Mouse (Mus musculus): ENCODE results near the gene Hoxa3. TPM values are rescaled to one million over a fixed set of nuclear protein-coding genes. Genes with fewer than 3 reads are reported as not detected.
A peak's percentile ranks its signal among the peaks of the same experiment; 100 is the strongest.

Hoxa3 gene
- total RNA-seq, 2 experiments from 2014 or later = not detected

DNA sequence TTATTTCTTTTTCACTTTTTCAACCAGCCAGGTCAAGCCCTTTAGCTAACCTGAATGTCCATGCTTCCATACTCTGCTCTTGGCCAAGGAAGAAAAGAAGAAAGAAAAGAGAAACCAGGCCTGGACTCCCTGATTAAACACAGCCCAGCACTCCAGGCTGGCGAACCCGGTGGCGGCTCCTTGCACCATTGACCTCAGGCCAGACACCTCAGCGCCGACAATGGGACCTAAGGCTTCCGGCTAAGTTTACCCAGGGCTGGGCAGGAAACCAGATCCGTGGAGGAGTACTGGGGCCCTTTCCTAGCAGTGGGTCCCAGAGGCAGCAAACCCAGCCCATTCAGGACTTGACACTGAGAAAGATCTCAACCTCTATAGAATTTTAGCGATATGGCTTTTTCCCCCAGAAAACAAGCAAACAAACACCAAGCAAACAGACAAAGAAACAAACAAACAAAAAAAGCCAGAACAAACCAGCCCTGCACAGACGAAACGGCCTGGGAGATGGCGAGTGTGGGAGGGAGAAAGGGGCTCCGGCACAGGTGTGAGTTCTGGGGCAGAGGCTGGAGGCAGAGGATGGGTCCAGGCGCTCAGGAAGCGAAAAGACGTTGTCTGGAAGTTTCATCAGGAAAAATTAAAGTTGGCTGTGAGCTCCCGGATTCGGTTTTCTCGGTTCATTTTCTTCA, 18.9 kb upstream of the Hoxa3 start:
- no peak for DNase-seq

DNA sequence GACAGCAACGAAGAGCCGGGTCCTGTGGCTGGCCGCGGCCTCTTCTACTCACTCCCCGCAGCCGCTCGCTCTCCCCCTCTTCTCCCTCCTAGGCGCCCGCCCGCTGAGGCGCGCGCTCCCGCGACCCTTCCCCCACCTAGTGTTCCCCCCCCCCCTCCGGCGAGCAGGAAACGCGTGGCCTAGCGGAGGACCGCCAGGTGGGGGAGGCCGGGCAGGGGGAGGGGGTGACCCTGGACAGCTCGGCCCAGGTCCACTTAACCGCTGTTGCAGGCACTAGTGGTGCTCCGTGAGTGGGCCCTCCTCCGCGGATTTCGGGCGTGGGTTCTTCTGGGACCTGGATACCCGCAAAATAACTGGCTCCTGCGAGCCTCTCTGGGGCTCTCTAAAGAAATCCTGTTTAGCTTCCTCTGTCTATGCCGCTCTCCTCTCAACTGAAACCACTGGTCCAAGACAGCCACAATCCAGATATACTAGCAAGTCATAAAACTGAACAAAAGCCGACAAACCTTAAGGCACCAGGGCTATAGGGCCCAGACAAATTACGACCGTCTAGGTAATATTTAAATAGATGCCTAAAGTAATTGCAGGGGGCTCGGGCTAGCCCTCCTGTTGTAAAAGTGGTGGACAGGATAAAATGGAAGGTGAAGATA, 17.5 kb upstream of the Hoxa3 start, which contains the start of gene Hoxa9:
Gene Hoxa9 (minus strand): TSS at position 574 of the 650 bp plus-strand sequence.
- DNase-seq = no peak

DNA sequence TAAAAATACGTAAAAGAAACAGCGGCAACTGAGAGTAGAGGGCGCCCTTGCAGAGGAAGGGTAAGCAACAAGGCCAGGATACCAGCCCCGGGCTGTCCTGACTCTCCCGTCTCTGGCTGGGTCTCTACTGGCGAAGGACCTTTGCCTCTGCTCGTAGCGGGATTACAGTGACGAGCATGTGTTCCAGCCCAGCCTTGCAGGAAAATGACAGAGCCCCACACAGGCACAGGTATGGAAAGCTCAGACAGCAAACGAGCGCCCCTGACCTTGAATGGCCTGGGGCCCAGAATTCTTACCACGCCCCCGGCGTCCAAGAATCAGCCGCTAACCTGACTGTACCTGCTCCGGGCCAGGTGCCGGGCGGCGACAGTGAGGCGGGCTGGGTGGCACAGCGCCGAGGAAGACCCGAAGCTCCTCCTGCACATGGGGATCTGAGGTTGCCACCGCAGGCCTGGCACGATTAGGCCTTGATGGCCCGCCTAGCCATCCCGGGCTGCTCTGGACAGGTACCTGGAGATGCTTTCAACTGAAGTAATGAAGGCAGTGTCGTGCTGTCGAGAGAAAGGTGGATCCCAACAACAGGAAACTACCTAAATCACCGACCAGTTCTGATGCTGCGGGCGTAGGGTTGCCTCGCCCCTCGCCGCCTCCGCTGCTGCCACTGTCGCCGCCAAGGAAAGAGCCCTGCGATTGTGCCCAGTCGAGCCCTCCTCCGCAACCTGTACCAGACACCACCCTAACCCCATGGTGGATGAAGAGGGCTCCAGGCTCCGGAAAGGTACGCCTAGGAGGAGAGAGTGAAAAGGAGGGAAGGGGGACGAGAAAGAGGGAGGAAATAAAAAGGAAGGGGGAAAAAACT, 16.7 kb upstream of the Hoxa3 start:
- no peak for DNase-seq

DNA sequence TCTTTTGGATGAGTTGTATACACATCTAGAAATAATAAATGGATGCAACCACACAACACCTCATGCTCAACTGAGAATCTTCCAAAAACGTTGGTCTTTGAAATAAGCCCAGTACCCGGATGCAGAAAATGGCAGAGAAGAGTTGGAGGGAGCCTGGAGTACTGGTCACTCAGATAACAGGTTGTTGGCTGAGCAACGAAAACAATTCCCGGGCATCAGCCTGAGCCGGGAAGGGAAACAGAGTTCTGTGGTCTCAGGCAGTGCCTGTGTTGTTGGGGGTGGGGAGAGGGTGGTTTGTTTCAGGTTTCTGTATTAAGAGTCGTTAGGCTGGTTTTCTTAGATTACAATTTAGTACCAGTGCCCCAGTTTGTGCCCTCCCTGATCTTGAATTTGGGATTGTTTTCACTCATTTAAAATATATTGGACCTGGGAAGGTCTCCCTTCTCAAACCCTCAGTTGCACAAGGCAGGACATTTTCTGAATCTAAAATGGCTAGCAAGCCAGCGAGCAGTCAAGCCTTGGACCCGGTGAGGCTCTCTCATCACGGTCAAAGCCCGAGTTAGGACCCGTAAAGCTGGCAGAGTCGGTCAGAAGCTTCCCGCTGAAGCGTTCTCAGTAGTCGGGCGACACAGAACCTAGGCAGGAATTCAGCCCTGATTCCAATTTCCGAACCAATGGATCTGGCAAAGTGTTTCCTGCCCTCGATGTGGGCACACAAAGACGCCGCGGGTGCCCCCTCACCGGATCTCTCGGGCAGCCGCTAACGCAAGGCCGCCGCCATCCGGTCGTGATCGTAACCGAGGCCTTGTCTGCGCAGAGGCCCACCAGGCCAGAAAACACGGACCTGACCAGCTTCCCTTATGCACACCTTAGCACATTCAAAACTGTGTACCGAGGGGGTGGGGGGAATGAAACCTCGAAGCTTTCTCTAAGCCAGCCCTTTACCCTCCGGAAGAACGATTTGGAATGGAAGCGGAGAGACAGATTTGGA, 15.6 kb upstream of the Hoxa3 start:
- no peak for DNase-seq

DNA sequence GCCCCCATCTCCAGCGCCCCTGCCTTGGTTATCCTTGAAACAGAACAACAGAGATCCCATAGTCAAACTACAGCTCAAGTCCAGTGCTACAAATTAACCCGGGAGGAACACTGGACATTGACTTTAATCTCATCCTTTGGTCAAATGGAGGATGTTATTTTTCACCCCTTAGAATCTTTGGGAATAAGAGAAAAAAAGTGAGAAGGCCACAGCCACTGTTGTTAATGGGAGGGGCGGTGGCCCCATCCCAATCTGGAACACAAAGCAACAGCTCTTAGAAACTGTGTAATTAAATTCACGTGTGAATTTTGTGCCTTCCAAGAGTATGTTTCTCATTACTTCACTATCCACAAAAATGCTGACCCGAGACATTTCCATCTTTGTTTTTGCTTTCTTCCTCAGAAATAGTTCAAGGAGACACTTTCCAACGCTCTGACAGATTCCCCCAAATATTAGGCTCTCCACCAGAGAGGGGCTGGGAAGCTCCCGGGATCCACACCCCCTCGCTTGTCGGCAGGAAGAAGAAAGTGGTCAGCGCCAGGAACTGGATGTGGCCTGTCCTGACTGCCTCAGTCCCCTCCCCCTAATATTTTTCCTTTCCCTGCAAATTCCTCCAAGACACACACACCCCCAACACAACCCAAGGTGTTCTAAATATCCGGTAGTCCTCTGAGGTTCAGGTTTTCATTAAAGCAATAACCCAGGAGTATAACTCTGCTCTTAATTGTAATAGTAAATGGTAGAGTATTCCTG, 14.5 kb upstream of the Hoxa3 start:
- DNase-seq = no peak

DNA sequence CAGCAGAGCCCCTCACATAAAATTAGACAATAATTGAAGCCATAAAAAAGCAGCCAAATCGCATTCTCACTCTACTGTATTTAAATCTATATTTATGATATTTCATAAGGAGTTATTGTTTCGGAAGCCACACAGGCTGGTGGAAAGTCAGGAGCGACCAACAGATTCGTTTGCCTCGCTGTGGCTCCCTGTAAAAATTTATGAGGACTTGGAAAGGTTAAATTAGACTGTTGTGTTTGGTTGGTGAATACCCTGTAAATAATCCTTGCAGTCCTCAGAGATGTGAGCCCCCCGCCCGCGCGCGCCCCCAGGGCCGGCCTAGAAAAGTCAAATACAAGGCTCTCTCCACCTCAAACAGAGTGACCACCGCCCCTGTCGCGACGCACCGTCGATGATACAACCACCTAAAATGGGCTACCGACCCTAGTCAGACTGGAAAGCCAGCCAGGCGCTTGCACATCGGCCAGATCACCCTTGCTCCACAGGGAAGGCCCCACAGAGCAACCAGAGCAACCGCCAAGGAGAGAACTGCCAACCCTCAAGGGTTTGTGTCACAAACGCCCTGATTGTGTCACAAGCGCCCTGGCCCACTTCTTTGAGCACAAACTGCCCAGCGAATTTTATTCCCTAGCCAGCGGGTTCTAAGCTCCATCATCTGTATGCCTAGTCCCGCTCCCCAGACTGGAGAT, 13.6 kb upstream of the Hoxa3 start:
- no peak for DNase-seq

DNA sequence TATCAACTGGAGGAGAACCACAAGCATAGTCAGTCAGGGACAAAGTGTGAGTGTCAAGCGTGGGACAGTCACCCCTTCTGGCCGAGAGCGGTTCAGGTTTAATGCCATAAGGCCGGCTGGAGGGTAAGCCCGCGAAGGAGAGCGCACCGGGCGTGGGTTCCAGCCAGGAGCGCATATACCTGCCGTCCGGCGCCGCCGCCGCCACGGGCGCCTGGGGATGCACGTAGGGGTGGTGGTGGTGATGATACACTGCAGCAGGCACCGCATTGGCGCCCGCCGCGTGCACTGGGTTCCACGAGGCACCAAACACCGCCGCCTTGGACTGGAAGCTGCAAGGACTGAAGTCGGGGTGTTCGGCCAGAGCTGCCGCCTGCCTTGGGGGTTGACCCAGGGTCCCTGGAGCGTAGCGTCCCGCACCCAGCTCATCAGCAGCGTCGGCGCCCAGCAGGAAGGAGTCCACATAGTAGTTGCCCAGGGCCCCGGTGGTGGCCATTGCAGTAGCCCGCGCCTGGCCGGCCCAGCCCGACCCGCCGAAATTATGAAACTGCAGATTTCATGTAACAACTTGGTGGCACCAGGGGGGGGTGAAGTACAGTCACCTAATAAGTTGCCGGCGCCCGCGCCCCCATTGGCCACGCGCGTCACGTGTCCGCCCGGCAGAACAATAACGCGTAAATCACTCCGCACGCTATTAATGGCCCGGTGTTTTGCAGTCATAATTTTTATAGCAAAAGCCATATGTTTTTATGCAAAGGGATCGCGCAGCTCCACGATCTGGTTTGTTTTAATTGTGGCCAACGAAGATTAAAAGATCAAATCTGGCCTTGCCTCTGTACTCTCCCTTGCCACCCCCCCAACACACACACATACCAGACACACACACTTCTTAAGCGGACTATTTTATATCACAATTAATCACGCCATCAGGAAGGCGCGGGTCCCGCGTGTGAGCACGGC, 12.8 kb upstream of the Hoxa3 start:
- no peak for DNase-seq

GRCm38 (mm10) chr6:52224895-52225611, 11.9 kb upstream of the Hoxa3 start:
- no peak for DNase-seq

- DNase-seq = no peak
Observed at GRCm38 (mm10) chr6:52223939-52224760, 11.0 kb upstream of the Hoxa3 start.

- DNase-seq = no peak
Observed at GRCm38 (mm10) chr6:52222729-52223128, 9.6 kb upstream of the Hoxa3 start.

- DNase-seq = no peak
Observed at GRCm38 (mm10) chr6:52221993-52222685, 9.0 kb upstream of the Hoxa3 start.

- DNase-seq = peak; percentile 77 to 82
Observed at GRCm38 (mm10) chr6:52221337-52221992, 8.3 kb upstream of the Hoxa3 start, which contains the start of gene Hoxa7. Gene Hoxa7 (minus strand): TSS chr6:52221854.

DNA sequence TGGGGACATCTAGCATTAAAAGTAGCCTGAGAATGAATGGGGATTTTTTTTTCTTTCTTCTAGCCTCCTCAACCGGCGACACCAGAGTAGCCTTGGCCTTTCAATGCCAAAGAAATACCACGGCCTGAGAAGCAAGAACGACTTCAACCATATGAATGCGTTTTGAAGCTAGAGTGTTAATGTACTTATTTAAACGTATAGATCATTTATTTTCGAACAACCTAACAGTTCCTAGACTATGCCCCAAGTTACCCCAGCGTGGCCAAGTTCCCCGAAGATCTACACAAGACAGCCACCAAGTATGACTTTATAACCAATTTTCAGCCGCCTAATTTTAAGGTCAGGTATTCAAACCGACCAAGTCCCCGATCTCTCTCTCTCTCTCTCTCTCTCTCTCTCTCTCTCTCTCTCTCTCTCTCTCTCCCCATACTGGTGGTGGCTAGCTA, 7.8 kb upstream of the Hoxa3 start:
- DNase-seq = no peak

- no peak for DNase-seq
Observed at GRCm38 (mm10) chr6:52220003-52220864, 7.1 kb upstream of the Hoxa3 start.

GRCm38 (mm10) chr6:52219234-52219942, 6.3 kb upstream of the Hoxa3 start:
- DNase-seq = no peak

Measured in layer of hippocampus, postnatal 36 days (tissue).